Mouse (Mus musculus): Measurements from ENCODE around the gene Gm33543.

The Gm33543 gene

DNA sequence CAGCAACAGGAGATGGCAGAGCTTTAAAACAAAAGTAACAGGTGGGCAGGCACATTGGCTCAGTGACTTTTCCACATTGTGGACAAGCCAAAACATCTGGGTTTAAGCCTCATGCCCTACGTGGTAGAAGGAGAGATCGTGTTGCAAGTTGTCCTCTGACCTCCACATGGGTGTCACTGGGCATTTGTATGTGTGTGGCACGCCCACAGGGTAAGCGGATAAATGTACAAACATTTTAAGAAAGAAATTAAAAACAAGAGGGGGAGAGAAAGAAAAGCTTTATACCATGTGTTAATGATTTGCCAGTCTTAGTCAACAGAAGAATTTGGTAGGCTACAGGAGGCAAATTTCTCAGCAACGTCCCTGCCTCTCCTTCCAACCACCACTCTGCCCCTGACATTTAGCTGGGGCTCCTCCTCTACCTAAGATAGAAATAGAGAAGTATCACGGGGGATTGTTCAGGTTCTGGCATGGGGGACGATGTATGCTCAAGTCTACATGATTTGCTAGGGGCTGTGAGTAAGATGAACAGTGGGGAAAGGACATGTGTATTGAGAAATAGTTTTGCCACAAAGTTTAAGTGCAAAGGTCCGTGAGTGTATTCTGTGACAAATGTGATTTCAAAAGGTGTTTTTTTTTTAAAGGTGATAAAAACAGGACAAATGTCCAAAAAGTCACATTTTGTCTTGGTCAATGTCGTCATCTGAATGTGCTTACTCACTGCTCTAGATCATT is 6.0 kb downstream of the Gm33543 start:
- no peak for DNase-seq (ENCODE audit: low spot score)

DNA sequence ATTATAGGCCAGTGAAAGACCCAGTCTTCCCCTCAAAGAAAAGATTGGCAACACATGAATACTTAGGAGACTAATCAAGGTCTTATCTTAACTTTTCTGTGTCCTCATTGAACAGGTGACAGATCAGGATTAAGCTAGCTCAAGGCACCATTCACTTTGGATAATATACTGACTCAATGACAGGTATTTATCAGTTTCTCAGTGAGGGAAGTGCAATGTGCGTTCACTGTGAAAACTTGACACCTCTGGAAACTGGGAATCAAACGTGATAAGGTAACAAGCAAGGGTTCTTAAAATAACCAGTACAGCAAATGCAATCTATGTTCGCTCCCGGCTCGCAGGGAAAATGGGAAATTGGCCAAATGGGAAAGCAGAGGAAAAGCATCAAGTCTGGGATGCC is 11.8 kb downstream of the Gm33543 start:
- DNase-seq (ENCODE audit: low spot score), result no peak

DNA sequence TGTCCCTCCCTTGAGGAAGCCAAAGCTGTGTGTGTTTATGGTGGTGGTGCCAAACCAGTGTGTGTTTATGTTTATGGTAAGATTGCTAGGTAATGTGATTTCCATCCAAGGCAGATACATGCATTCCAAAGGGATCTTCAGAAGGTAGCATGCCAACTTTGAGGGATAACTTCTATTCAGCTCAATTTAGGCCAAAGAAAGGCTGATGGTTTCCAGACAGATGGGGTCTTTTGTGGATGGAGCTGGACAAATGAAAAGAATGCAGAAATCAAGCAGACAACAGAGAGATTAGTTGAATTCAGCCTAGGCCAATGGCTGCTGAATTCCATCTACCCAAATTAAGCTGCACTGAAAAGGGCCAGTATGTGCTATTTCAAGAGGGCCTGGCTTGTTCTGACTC is 13.3 kb downstream of the Gm33543 start:
- DNase-seq (ENCODE audit: low spot score), result no peak

DNA sequence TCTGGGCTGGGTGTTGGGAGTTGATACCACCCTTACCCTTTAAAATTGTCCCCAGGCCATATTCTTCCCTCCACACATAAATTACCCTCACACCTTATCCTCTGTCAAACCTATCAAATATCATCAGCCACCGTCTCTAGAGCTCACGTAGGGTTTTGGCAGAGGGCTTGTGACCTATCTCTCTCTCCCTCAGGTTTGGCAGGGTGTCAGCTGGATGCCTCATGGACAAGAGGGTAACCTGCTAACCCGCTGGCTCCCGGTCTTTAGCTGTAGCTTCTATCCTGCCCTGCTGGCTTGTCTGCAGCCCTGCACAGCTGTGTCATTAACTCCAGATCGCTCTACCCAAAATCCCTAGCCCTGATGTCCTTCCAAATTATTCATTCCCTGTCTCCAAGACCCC is 14.4 kb downstream of the Gm33543 start:
- DNase-seq (ENCODE audit: low spot score), result no peak

DNA sequence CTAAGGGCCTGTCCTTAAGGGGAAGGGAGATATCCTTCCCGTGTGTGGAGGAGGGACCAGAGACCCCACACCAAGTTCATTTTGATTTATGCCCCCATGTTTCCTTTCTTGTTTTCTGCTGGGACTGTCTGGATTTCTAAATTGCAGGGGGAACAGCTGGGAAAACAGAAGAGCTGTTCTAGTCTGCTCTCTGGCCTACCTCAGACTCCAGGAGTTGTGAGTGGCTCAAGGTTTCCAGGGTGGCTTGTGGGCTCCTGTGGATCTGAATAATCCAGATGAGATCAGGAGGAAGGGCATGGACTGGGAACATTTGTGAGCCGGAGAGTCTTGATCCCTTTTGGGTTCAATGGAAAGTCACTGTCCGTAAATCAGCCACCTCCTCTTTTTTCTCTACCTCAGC is 17.1 kb downstream of the Gm33543 start:
- DNase-seq (ENCODE audit: low spot score), result no peak

DNA sequence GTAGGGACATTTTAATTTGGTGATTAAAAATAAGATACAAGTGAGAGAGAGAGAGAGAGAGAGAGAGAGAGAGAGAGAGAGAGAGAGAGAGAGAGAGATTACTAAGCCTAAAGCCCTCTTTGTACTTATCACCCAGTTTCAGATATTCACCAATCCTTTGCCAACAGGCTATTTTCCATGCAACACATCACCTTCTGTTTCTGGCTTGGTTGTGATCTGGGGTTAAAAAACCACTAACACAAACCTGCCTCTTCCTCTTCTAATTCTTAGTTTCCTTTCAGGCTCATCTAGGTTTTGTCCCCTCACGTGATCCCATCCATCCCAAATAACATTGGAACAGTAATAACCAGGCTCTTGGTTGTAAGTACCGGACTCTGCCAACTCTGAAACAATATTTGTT is 24.2 kb downstream of the Gm33543 start:
- no peak for DNase-seq (ENCODE audit: low spot score)

DNA sequence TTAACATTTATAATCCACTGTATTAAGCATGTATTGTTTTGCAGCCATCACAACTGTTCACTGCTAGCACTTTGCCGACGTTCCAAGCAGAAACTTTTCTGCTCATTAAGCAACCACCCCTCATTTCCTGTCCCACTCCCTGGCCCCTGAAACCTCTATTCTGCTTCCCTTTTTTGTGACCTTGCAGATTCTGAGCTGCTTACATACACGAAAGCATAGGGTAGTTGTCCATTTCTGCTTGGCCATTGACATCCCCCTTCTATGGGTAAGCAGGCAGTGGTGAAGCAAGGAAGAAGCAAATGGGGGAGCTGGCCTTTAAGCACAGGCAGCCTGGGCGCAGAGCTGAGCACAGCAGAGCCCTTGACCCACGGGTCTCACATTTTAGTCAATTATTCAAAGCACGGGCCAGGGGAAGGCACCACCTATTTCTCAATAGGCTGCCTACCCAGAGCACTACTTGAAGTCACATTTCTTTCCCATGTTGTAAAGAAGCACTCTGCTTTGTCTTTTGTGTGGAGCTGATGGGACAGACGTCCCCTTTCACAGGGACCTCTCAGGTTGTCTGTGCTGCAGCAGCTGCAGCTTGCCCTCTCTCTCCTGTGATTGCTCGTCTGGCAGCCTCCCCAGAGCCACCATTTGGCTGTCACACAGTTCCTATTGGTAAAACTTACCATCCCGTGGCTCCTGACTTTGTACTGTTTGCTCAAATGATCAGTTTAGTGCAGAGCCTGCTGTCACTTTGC is 25.1 kb downstream of the Gm33543 start:
- no peak for DNase-seq (ENCODE audit: low spot score)

DNA sequence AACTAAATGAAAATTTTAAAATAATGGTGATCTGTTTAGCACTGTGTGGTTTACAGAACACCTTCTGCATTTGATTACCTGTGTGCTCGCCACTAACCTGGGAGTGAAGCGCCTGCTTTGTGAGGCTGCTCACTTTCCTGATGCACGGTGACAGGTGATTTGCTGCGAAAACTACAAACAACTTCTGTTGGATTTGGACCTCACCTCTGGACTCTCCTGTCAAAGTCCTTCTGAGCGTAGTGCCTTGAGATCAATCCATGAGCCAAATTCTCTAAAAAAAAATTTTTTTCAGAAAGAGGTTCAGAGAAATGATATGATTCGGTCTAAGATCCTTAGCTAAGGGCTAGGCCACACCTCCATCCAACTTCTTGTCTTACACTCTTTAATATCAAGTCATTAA is 28.4 kb downstream of the Gm33543 start:
- no peak for DNase-seq (ENCODE audit: low spot score)

DNA sequence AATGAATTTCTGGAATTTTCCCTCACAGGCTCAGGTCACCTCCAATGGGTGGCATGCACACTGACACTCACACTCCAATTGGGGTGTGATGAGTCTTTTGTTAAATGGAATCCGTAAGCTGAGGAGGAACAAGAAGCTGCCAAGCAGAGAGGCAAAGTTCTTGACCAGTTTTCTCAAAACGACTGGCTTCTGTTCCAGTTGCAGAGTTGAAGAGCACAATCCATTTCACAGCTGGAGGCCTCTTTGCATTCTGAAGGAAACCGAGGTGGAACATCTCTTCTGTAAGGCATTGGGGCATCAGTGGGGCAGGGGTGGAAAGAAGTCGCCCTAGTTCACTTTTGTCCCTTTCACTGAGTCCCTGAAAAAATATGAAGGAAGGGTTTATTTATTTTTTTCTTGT is 30.9 kb downstream of the Gm33543 start:
- no peak for DNase-seq (ENCODE audit: low spot score)

DNA sequence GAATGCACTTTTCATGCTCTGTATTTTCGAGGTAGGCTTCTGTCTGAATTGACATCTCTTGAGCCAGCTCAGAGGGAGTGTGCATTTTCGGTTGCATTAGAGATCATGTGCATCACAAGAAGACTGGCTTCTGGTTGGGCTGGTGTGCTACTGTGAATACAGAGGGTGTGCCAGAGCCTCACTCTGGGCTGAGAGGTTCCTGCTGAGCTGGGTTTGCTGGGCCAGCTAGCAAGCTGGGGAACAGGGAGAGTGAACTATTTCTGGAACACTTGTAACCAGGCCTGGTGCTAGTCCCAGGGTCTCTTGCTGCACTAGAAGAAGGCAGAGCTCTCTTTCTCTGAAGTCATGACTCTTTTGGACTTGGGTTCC is 41.3 kb downstream of the Gm33543 start:
- DNase-seq (ENCODE audit: low spot score), result no peak

DNA sequence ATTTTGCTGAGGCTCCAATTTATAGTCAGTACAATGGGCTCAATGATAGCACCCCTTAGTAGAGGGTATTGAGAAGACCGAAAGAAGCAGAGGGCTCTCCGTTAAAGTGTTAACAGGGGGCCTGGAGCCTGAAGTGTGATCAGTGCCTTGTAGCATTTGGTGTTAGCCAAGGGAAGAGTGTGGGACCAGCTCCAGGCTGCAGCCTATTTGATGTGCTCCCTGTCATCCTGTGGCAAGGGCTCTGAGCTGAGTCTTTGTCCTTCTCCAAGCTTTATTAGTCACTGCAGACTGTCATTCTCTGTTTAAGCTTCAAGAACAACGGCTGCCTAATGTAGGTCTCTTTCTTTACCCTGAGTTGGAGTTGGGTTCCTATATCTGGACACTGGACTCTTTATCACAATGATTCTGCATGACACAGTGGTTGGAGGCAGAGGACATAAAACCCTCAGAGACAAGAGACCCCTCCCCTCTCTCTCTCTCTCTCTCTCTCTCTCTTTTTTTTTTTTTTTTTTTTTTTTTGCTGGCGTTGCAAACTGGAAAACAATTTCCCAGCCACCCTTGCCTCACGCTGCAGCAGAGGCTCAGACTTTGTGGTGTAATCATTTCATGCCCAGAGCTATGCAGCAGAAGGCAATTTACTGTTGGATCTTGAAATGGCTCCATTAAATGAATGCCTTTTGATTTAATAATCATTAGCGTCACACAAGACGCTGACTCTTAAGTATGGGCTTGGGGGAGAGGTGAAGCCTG is 41.9 kb downstream of the Gm33543 start:
- DNase-seq (ENCODE audit: low spot score), result no peak

DNA sequence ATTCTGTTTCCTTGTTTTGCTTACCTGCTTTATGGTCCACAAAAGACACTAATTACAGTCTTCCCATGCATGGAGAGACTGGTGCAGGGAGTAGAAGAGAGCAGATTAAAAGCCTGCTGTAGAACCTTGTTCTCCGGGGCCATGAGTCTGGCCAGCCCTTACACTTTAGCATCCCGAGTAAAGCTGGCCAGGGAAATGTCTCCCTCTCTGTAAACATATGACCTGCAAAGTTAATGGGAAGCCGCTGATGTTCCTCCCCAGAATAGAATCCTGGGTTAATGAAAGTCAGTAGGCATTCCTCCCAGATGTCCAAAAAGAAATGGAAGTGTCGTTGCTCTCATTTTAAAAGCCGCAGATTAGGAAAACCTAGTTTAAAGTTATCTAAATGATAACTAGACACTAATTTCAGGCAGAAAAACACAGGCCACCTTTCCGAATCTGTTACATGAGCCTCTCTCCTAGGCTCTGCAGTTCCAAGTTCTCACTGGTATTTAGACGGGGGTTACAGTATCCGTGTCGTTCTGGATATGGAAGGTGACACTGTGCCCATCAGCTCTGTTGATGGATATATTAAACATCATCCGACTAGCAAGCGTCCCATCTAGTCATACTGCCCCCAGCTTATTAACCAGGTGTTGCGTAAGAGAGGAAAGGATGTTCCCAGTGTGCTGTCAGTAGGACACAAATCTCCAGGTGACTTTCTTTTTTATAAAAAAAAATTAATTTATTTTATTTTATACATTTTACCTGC is 44.9 kb downstream of the Gm33543 start:
- DNase-seq (ENCODE audit: low spot score), result no peak

DNA sequence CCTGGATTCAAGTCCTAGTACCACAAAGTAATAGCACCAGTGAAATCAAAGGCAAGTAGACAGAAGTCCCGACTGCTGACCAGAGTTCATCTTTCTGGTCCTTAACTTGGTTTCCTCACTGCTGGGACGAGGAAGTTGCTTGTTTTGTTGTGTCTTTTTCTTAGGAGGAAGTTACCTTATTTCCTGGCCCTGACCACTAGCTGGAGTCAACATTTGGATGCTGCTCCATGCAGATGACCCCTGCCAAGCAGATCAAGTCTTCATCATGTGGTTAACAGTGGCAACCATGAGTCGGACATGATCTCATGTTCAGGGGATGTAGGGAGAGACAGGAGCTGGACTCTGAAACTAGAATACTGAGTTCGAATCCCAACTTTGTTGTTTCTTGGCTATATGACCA is 47.2 kb downstream of the Gm33543 start:
- no peak for DNase-seq (ENCODE audit: low spot score)

DNA sequence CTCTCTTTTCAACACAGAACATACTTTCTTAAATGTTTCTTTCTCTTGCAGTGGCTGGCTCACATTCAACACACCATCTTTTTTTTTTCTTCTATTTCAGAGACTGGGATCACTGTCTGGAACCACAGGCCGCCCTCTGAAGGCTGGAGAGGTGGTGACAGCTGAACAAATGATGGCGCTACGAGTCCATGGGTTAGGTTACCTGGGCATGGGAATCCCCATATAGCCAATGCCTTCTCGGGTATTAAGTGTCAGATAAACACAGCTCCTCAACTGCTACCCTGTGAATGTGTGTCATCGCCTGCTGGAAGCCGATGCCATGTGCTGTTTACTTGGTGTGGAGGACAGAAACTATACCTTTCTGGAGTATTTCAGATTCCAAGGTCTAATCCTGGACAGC is 48.0 kb downstream of the Gm33543 start:
- no peak for DNase-seq (ENCODE audit: low spot score)

DNA sequence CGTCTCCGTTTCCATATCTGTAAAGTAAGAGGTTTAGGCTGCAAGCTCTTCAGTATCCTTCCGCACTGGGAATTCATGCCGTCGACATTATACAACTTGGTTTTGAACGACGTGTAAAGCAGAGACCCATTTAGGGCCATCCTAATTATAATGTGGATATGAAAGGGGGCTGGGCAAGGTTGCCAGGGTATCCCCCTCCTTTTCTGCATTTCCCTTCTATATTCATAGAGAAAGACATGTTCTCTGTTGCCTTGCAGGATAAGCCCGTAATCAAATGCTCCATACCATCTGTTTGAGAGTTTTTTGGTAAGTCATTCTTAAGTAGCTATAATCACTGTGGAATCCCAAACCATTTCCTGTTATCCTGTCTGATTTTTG is 51.3 kb downstream of the Gm33543 start:
- DNase-seq (ENCODE audit: low spot score), result no peak

DNA sequence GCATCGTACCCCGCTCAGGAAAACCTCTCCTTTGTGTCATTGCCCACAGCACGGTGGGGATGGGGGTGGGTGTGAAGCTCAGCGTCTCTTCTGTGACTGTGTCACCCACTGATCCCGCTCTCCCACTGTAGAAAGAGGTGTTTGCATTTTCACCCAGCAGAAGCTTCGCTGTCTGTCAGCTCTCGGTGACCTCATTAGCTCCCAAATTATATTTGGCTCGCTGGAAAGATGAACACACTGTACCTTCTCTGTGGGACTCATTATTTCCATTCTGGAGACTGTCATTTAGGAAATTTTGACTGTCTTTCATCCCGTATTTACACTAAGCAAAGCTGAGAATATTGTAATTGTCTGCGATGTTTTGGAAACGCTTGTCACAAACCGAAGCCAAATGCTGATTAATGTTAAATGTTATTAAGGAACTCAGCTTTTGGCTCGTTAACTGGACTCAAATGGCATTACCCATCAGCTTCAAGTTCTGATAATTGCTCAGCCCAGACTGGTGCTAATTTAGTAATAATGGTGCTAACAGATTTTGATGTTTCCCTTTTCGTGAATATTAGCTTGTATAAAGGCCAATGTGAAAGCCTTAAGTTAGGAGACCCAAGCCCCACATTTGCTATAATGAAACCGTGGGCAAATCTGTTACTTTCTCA is 51.8 kb downstream of the Gm33543 start:
- DNase-seq (ENCODE audit: low spot score), result no peak

DNA sequence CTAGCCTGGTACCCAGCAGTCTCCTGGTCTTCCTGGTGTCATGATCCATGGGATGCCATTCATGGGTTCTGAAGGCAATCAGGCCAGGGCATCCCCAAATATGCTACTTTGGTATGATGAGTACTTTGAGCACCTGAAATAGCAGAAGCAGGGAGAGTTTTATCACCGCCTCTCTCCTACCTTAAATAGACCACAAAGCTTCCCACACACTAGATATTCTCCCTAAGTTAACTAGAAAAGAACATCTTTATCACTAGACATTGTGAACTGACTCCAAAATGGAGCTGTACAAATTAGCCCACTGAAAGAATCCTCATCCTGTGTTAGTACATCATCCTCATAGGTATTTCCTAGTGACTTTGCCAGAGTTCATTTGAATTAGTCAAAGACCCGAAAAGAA is 55.6 kb downstream of the Gm33543 start:
- no peak for DNase-seq (ENCODE audit: low spot score)

DNA sequence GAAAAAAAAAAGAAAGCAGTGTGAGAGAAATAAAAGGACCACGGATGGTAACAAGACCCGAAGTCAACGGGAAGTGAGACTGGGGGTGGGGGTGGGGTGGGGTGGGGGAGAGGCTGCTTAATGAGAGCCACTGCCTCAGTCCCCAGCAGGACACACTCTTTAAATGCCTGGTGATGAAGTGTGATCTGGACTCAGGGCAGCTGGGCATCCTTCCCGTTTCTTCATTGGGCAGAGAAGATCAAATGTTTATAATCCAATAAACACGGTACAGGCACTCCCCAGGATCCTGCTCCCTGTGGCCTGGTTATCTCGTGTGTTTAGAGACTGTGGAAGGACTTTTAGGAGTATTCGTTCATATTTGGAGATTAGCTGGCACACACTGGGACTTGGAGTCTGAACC is 57.9 kb downstream of the Gm33543 start:
- DNase-seq (ENCODE audit: low spot score), result no peak

DNA sequence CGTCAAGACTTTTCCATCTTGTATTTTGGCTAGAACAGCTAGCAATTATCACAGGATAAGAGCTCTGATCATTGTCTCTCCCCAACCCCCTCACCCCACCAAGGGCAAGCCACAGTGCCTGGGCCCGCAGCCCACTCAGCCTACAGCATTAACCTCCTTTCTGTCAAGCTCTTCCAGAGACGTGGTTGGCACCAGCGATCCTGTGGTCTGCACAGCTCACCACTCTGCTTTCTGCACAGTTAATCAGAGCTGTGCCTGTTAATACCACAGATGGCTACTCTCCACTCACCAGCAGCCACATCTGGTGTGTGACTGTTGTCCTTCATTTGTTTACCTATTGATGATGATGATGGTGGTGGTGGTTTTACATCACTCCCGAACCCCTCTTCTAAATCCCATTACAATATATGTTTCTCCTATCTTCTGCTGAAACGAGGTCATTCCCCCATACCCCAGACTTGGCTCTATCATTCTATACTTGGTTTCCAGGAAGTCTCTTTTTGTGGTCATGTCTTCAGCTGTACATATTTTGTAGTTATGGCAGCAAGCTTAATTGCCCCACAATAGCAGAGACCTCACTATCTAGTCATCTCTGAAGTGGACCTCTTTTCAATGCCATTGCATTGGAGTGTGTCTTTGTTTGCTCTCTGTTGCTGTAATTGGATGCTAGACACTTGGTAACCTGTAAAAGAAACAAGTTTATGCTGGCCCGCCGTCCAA is 61.7 kb downstream of the Gm33543 start:
- no peak for DNase-seq (ENCODE audit: low spot score)

DNA sequence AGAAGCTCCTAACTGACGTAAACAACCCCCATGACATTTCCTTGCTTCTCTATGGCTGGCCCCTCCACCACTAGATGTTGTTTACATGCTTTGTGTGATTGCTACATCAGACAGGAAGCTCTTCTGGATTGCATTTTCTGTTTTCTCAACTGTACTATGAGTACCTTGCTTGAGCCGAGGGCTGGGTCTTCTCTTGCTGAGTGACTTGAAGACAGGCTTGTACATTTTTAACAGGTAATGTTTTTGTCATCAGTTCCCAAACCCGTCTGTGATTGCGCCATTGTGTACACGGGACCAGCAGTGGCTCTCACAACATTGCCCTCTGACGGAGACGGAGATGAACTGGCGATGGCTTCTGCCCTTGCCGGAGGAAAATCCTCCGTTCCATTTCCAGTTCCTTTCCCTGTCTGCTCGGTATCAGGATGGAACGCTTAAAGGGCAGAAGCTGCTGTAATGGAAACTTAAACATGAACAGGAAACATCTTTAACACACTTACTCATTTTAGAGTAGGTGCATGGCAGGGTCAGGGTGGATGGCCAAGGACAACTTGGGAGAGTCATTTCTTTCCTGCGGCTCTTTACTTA is 62.8 kb downstream of the Gm33543 start:
- no peak for DNase-seq (ENCODE audit: low spot score)

DNA sequence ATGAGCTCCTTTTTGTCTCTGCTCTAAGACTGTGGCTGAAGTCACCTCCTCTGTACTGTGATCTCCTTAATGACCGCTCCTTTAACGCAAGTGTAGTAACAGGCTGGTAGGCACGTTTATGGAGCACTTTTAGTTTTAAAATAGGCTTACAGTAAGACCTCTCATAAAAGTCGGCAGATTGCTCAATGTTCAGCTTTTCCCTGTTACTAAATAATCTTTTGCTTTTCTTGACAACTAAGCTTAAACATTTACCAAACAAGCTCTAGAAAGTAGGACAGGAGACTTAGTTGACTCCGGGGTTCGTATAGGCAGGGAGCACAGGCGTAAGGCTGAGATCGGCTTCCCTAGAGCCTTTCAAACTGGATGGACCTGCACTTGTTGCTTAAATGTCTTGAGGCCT is 64.1 kb downstream of the Gm33543 start:
- no peak for DNase-seq (ENCODE audit: low spot score)
